Mouse (Mus musculus) left cerebral cortex, postnatal 14 days (tissue): ENCODE data around the gene Gm7168. TPM values are rescaled to one million over a fixed set of nuclear protein-coding genes. Genes with fewer than 3 reads are reported as not detected.
"Not testable (repeated sequence)": the region's sequence is repeated elsewhere in the genome, so short reads cannot be mapped to it uniquely, and the experiment has no call there.

ENCODE experiments used
- DNase-seq, 2 experiments: peaks; one replicate each; pipeline ENCODE4 v3.0.0; 2021 to 2022; ENCODE audit warnings: low spot score in 2 of 2, mixed read lengths in 1 of 2
- intact Hi-C: fragments of 180-260 bp; cut with DNase I; formaldehyde crosslinking; loops from one replicate; pipeline ENCODE4 v1.15.1; 2025
- long read RNA-seq, 2 experiments: library from polyadenylated mRNA; stranded (forward); transcript quantifications; one replicate each; pipeline ENCODE4 v2.0.0; 2021
- total RNA-seq, 2 experiments: library from RNA; stranded (reverse); gene quantifications; 2 replicates each; pipeline ENCODE4 v1.2.3; 2021

Gm7168 gene
- not detected for total RNA-seq
- long read RNA-seq, experiment 1, result 0 reads
- long read RNA-seq, experiment 2, result 0 reads

DNA sequence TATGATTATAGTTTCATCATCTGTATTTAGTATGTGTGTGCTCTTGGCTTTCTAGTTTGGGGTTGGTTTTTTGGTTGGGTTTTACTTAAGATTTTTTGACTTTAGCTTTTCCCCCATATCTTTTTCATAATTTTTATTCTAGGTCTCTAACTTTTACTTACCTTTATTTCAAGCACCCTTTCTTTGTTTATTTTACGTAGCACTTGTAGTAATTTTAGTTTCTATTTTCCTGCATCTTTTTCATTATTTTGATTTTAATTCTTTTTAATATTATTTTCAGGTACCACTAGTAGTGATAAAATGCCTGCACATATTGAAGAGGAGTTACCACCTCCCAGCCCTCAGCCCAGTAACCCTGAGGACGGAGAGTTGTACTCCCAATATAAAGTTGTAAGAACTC is at the start of gene Gm7168:
Gm7168 (plus strand) TSS at position 301 of the 400 bp plus-strand sequence.
- intact Hi-C loops, DNase-seq: not testable (repeated sequence)

DNA sequence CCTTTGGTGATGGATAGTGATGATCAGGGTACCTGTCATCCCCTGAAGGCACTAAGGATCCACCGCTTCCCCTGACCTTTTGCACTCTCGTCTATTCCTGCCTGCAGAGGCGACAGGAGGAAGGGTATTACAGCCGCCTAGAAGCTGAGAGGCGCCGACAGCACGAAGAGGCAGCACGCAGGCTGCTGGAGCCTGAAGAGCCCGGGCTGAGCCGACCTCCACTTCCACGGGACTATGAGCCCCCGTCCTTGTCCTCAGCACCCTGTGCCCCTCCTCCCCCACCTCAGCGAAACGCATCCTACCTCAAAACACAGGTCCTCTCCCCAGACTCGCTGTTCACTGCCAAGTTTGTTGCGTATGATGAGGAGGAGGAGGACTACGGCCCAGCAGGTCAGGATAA is 49.3 kb upstream of the Gm7168 start:
- intact Hi-C loops, result no loop called here
- DNase-seq, result no peak

DNA sequence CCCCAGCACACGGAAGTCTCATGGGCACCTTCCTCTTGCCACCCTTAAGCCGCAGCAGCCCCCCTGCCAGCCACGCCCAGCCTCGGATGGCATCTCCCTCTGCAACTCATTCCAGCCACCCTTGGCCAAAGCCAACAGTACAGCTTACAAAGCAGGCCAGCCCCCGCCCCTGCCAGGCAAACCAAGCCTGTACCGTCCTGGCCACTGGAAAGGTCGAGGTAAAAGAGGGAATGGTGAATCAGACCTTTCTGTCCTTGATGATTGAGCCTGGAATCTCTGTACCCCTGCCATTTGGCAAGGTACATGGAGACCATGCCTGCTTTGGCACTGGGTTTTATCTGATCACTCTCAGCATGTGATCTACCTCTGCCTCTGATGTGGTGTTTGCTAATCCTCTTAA is 48.9 kb upstream of the Gm7168 start:
- no peak for DNase-seq

DNA sequence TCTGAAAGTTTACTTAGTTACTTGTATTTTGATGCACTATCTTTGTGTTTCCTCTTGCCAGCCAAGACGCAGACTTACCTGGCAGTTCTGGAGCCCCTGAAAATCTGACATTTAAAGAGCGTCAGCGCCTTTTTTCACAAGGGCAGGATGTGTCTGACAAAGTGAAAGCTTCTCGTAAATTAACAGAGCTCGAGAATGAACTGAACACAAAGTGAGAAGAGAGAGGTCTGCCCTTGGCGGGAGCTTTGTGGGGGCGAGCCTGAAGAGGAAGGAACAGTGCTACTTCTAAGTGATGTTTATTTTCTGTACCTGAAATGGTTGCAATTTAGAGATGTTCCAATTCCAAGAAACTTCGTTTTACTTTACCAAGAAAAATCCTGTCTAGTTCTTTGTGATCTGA is 44.4 kb upstream of the Gm7168 start:
- intact Hi-C loops, result no loop called here
- DNase-seq, result no peak

More for the DNA sequence above, 48.9 kb upstream of the Gm7168 start:
- intact Hi-C loops, result no loop called here

DNA sequence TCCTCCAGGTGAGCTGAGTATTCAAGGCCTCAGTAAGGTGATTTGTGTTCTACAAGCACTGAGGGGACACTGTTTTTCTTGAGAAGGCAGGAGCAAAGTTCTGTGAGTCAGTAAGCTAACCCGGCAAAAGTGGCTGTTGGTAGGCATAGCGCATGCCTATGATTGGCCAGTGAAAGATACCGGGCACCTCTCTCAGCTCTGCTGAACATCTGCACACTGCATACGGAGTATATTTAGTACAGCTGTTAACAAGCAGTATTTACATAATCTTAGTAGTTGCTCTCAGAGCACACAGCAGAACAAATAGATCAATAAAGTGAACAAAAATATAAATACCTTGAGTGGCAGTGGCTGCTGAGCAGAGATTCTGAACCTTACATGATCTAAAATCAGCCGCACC is 41.1 kb upstream of the Gm7168 start:
- intact Hi-C loops, result no loop called here
- DNase-seq, result no peak

DNA sequence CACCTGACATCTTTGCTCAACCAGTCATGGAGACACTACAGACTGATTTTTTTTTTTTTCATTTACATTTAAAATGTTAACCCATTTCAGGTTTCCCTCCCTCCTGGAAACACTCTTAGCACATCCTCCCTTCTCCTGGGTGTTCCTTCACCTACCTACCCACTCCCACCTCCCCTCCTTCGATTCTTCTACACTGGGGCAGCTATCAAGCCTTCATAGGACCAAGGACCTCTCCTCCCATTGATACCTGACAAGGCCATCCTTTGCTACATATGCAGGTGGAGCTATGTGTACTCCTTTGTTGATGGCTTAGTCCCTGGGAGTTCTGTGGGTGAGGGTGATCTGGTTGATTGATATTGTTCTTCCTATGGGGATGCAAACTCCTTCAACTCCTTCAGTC is 40.5 kb upstream of the Gm7168 start:
- intact Hi-C loops, result no loop called here
- DNase-seq, result no peak

DNA sequence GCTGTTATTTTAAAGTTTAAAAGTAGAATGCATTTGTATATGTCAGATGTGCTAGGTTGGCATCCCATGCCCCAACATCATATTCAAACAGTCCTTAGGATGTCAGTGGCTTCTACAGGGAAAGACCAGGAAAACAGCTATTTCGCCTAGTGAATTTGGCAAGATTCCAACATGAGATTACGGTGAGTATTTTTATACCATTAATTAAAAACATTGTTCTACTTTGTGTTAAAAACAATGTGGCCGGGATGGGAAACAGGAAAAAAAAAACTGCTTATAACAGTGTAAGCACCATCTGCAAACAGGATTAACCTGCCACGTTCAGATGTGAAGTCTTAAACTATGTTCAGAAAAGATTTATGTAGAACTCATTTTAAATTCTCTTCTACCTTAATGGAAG is 34.2 kb upstream of the Gm7168 start:
- intact Hi-C loops, result no loop called here
- DNase-seq, result no peak

DNA sequence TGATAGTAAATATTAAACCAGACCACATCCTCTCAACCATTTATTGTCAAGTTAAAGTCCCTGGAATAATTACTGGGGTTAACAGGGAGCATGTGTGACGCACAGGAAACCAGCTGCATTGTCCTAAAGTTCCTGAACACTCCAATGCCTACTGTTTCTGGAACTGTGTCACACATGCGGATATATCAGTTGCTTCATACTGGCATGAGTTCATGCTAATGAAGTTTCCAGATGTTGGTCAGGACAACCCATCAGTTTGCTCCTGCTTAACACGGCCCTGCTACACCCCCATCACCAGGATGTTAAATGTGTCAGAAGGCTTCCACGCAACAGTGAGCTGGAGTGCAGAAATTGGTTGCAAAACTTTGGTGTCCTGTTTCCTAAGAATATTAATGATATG is 33.6 kb upstream of the Gm7168 start:
- no peak for DNase-seq
- intact Hi-C loops, result no loop called here

DNA sequence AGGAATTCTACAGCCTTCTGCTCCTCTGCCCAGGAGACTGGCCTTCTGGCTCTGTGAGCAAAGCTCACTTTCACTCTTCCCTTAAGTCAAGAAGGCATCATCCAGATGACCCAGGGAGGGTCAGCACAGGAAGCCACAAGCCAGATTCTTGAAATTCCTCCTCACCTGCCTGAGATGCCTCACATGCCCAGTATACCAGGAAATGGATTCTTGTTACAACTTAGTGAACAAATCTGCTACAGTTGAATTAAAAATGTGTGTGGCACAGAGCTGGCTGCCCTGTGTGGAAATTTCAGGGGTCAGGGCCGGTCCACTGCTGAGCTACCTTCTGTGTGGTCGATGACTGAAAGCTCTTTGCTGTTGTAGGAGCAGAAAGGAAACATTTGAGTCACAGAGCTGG is 27.4 kb upstream of the Gm7168 start:
- intact Hi-C loops, result no loop called here
- DNase-seq, result no peak

DNA sequence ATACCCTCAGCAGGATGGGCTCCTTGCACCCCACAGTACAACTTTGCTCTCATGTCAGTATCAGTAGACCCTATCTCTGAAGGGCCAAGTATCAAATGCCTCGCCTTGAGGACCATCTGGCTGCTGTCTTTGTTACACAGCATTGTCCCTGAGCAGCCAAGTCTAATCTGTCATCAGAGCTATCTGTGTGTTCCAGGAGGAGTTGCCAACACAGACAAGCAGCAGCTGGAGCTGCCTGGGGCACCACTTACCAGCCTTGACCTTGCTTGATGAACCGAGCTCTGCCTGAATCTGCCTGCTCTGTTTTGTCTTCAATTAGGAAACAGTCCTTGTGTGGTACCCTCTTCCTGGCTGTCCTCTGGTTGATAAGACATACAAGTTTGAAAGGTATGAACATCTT is 24.8 kb upstream of the Gm7168 start:
- no peak for DNase-seq
- intact Hi-C loops, result no loop called here

DNA sequence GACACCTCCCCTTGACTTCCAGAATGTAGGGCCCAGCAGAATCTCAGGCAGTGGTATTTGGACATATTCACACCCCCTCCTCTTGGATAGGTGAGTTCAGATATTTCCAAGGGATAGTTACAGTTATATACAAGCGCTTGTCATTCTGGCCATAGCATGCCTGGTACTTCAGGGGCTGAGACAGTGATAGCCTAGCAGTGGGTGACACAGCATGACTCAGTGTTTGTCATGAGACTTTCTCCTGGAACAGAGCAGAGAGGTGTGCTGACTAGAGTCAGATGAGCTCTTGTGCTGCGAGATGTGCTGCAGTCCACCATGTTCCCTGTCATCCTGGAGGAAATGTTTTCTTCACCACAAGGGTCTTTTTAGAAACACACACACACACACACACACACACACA is 23.6 kb upstream of the Gm7168 start:
- intact Hi-C loops, result no loop called here
- DNase-seq, result no peak

DNA sequence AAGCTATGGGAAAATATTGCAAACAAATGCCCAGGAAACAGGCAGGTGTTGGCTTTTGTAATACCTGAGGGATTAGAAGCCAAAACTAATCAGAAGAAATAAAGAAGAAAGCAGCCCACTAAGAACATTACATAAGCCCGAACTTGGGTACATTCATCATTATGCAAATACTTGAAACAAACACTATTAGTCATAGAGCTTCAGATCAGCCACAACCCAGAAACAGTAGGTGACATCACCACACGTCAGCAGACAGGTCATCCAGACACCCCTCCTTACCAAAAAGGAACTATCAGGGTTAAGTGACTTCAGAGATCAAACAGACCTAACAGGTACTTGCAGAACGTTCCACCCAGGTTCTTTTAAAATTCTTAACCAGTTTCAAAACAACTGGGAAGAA is 22.2 kb upstream of the Gm7168 start:
- intact Hi-C loops, result no loop called here

DNA sequence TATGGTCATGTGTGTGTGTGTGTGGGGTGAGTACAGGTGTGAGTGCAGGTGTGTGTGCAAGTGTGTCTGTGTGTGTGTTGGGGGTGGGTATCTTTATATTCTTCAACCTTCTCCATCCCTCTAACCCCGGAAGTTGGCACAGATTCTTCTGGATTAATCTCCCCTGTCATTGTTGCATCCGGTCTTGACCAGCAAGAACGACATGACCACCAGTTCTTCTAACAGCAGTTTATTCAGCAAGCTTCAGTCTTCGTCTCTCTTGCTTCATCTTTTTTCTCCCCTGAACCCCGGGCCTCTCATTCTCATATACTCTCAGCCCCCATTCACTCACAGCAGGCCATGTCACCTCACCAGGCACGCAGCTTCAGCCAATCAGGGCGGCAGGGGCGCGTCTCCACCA is 17.8 kb upstream of the Gm7168 start:
- intact Hi-C loops, result no loop called here
- DNase-seq, result no peak

More for the DNA sequence above, 22.2 kb upstream of the Gm7168 start:
- DNase-seq, result no peak

DNA sequence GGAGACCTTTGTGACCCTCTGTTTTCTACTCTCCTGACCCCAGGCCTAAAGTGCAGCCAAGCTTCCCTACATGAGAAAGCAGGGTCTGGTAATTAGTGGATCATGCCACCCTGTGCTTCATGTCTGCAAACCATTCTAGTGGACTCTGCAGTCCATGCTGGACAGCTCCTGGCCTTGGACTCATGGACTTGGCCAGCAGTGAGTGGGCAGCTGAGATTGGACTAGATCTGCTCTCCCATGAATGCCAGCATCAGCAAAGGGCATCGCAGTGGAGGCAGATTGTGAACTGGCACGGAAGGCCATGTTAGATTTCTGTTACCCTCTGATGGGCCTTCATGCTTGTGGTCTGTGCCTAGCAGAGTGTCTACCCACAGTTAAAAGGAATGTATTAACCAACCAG is 12.8 kb upstream of the Gm7168 start:
- intact Hi-C loops, DNase-seq: not testable (repeated sequence)

DNA sequence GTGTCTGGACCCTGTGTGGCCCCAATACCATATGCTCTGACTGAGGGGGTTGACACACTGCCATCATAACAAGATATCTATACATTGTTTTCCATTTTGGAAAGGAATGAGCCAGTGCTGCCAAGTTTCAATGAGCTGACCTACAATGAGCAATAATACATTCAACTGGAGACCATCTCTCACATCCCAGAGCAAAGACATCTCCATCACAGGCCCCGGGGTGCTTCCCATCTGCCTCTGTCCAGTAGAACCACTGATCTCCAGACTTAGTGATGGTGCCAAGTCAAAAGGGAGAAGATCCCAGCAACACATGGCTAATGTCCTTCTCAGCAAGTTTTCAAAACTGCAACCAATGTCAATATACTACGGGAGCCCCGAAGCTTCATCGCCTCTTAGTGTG is 10.4 kb upstream of the Gm7168 start:
- no peak for DNase-seq
- intact Hi-C loops, result no loop called here

DNA sequence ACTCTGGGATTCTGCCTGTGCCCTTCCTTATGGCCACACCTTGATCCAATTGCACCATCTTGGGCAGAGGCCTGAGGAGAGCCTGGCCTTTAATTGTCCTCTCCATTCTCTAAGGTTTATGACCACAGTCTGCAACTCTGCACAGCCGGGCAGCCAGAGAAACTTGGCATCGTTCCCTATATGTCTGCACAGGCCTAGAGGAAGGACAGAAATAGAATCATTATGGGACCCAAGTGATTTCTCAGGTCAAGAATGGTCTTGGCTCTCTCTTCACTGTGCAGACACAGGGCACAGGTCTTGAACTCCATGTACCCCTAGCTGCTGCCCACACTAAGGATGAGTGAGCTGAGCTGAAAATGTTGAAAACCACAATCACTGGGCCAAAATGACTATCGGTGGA is 9.5 kb upstream of the Gm7168 start:
- intact Hi-C loops, result no loop called here
- no peak for DNase-seq

DNA sequence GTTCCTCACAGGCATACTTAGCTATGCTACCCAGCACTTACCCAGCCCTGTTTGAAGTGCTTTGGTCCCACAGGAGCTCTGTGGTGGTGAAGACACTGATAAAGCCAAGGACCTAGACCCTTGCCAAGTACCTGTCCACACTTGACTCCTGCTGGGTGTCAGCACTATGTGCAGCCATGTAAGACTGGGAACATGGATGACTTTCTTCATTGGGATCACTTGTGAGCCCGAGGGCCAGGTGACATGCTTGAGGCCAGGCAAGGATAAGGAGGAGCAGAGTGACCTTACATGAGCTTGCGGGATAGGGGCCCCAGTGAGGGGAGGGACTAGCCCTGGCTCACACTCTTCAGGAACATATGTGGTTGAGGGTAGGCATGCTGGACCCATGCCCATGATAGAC is 8.9 kb upstream of the Gm7168 start:
- intact Hi-C loops, DNase-seq: not testable (repeated sequence)

DNA sequence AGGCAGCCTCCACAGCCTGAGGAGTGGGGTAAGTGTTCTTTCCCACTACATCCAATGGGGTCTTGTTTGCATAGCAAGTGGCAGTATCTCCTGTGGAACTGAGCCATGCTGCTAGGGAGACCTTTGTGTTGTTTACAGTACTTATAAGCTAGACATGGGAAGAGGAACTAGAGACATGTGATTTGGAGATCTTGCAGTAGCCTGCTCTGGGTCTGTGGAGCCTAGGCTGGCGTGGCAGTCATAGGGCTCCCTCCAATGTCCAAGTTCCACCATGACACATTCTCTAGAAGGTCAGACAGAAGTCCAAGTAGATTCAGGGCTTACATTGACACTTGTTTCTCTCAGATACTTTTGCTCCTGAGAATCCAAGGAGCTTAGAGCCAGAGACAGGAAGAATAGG is 7.7 kb upstream of the Gm7168 start:
- DNase-seq, result no peak
- intact Hi-C loops, result no loop called here

DNA sequence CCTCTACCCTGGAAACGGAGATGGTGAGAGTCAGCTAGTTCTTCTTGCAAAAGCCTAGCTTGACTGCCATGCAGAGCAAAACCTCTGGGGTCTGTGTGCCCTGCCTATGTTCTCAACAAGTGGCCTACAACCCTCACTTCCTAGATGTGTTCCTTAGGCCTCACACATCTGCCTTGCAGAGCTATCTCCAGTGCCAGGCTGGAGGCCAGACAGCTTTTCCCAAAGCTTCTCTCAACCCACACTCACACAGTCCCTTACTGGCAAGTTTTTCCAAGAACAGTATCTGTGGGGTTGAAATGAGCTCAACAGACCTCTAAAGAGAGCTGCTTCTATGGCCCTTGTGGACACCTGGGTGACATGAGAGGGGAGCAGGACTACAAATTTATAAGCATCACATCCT is 3.4 kb downstream of the Gm7168 start:
- intact Hi-C loops, DNase-seq: not testable (repeated sequence)

DNA sequence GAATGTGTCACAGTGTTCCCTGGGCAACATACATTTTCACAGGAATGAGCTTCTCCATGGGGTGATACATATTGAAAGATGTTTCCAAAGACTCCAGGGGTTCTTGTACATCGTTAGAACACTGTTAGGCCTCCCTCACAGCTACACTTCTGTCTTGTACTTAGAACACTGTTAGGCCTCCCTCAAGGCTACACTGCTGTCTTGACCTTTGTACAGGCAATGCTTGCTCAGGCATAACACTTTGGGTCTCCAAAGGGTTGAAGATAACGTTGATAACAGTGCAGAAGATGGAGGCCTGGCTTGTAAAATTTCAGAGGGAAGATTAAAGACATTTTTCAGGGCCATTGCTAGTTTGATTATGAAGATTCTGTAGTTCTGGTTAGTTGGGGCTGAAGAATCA is 10.0 kb downstream of the Gm7168 start:
- intact Hi-C loops, DNase-seq: not testable (repeated sequence)

DNA sequence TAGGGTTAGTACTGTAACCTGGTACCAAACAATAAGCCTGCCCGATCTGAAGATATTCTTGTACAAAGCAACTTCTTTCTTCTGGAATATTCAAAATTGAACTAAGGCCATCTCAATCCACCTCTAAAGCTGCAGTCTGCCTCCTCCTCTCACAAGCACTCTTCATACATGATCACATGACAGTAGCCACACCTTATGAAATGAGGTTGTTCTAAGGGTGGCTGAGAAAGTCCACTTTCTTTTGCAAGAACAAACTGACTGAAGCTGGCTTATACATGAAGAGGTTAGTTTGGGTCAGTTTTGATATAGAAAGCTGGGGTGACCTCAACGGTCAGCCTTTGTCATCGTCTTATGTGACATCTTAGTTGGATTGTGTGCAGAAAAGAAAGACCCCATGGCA is 14.1 kb downstream of the Gm7168 start:
- intact Hi-C loops, DNase-seq: not testable (repeated sequence)

DNA sequence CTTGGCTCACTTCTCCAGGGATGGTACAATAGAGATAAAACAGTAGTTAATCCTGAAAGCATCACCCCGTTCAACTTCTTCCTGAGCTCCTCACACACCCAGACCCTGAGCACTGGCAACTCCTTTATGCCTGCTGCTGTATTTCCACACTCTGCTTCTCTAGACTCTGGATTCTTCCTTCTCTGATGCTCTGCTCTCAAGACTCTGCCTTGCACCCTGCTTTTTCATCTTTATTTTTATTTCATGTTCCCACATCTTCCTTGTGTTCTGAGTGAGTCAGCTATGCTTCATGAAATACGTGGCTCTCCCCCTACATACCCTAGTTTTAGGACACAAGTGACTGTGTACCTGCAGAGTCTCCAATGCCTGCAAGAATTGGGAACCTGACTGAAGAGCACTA is 16.9 kb downstream of the Gm7168 start:
- intact Hi-C loops, DNase-seq: not testable (repeated sequence)
